10 mouse cellular contexts compared by ENCODE assay signal in genomic region chr7:75780812-75781211, GRCm38 (mm10).
DNase-seq lines count a peak whose midpoint lies in the region; ATAC-seq and TF ChIP-seq lines count a peak whose summit lies in the region.
"Had no signal": no experiment of that assay in that cellular context is flagged by ENCODE, and none has a peak within 500 bp of the region (broad histone marks: within the 10 kb centered on the region; RNA-seq: fewer than 3 reads in every experiment).

No protein-coding gene starts in this region.

- no peaks in the 10 kb centered on the region for H3K27me3 ChIP-seq in liver, embryonic 11.5 days (replicated peaks; ENCODE audit: control insufficient read depth, insufficient read depth, low read length)
- H3K27me3 ChIP-seq in hindbrain, embryonic 13.5 days = no peaks in the 10 kb centered on the region
- no peaks in the 10 kb centered on the region for H3K27me3 ChIP-seq in midbrain, postnatal 0 days (ENCODE audit: insufficient read depth, low read length)

- H3K4me2 ChIP-seq in liver, embryonic 11.5 days = peak overlapping the region; percentile 75
- H3K4me2 ChIP-seq in hindbrain, embryonic 13.5 days = peak overlapping the region; percentile 62; the same call in 1 of the 2 replicates
- H3K4me2 ChIP-seq in midbrain, postnatal 0 days (ENCODE audit: low read depth, low read length, poor library complexity, severe bottlenecking) = peak overlapping the region; percentile 47; the same call in 1 of the 2 replicates

- H3K4me3 ChIP-seq in liver, embryonic 11.5 days (ENCODE audit: low read depth, low read length) = peak overlapping the region; percentile 56
- no peak overlapping the region for H3K4me3 ChIP-seq in hindbrain, embryonic 13.5 days
- H3K4me3 ChIP-seq in midbrain, postnatal 0 days (ENCODE audit: low read depth, low read length) = no peak overlapping the region

- no peak for ATAC-seq in liver, embryonic 11.5 days (replicated peaks; ENCODE audit: low FRiP score)
- ATAC-seq in hindbrain, embryonic 13.5 days (ENCODE audit: low FRiP score) = no peak
- ATAC-seq in midbrain, postnatal 0 days (ENCODE audit: low FRiP score) = no peak

- DNase-seq in liver, embryonic 11.5 days (ENCODE audit: low spot score) = no peak
- DNase-seq in liver = no peak
- peak; percentile 28 for DNase-seq in T-cell, adult 2 months (ENCODE audit: low spot score)
- DNase-seq in midbrain, postnatal 0 days (ENCODE audit: low spot score) = no peak
- no peak for DNase-seq in urinary bladder, postnatal 25 days (ENCODE audit: low spot score)
- DNase-seq in gastrocnemius, adult 8-10 months (ENCODE audit: low spot score in 2 of 2) = no peak
- no peak for DNase-seq in gastrocnemius, postnatal 4 days (ENCODE audit: low spot score in 2 of 2)
- DNase-seq: adrenal gland, postnatal 14 days; thymus, adult 2 months had no signal

- WGBS in liver, embryonic 11.5 days = 36% methylated on average over 2 of the region's 5 CpGs
- 35% methylated on average over 1 of the region's 5 CpGs for WGBS in hindbrain, embryonic 13.5 days
- WGBS in midbrain, postnatal 0 days = 34% methylated on average over 2 of the region's 5 CpGs

- no peak overlapping the region for H3K27ac ChIP-seq in liver, embryonic 11.5 days (ENCODE audit: low read depth, low read length)
- no peak overlapping the region for H3K27ac ChIP-seq in hindbrain, embryonic 13.5 days
- H3K27ac ChIP-seq in midbrain, postnatal 0 days (ENCODE audit: low read depth, low read length) = no peak overlapping the region

- TF ChIP-seq CTCF in midbrain, postnatal 0 days (IDR thresholded peaks at IDR 0.05) = no peak

- H3K9me3 ChIP-seq in liver, embryonic 11.5 days (ENCODE audit: control insufficient read depth, low read length) = no peaks in the 10 kb centered on the region
- H3K9me3 ChIP-seq in hindbrain, embryonic 13.5 days = no peaks in the 10 kb centered on the region
- H3K9me3 ChIP-seq in midbrain, postnatal 0 days (ENCODE audit: low read length) = no peaks in the 10 kb centered on the region

- H3K36me3 ChIP-seq in liver, embryonic 11.5 days (ENCODE audit: control insufficient read depth, insufficient read depth, low read length) = peaks cover 36% of the 10 kb centered on the region
- H3K36me3 ChIP-seq in hindbrain, embryonic 13.5 days = 0 out of 2 replicates have a peak, but pooled peaks cover 4% of the 10 kb centered on the region
- no peaks in the 10 kb centered on the region for H3K36me3 ChIP-seq in midbrain, postnatal 0 days (ENCODE audit: insufficient read depth, low read length)

- 0 out of 2 replicates have a peak, but pooled peaks cover 3% of the 10 kb centered on the region for H3K4me1 ChIP-seq in liver, embryonic 11.5 days (replicated peaks; ENCODE audit: control insufficient read depth, insufficient read depth, low read length)
- H3K4me1 ChIP-seq in hindbrain, embryonic 13.5 days (replicated peaks) = peaks cover 5% of the 10 kb centered on the region; the same call in 1 of the 2 replicates
- no peaks in the 10 kb centered on the region for H3K4me1 ChIP-seq in midbrain, postnatal 0 days (ENCODE audit: insufficient read depth, low read length)

- peak overlapping the region; percentile 75 for H3K9ac ChIP-seq in liver, embryonic 11.5 days (ENCODE audit: low read depth, low read length)
- H3K9ac ChIP-seq in hindbrain, embryonic 13.5 days = no peak overlapping the region
- no peak overlapping the region for H3K9ac ChIP-seq in midbrain, postnatal 0 days (replicated peaks; ENCODE audit: low read length, poor library complexity, severe bottlenecking)
